Mouse (Mus musculus) midbrain, embryonic 12.5 days (tissue): Measurements from ENCODE around the gene Cyp4f13. TPM values are rescaled to one million over a fixed set of nuclear protein-coding genes. Genes with fewer than 3 reads are reported as not detected.

Source experiments
- ATAC-seq: fragments of 200-750 bp; cut with Nextera tagmentation; 2 replicates; pipeline ENCODE4 v1.8.0; 2017; ENCODE audit warnings: low read depth, moderate TSS enrichment, moderate library complexity; ENCODE audit not compliant: low FRiP score
- H3K27ac ChIP-seq: fragments of 300-500 bp; sonication (generic); replicated peaks from 2 replicates; pipeline ENCODE4 v1.5.1; 2016; ENCODE audit warnings: mild to moderate bottlenecking
- H3K27me3 ChIP-seq: fragments of 300-500 bp; sonication (generic); 2 replicates; pipeline ENCODE4 v1.6.1; 2016; ENCODE audit warnings: mild to moderate bottlenecking
- H3K36me3 ChIP-seq: fragments of 300-500 bp; sonication (generic); 2 replicates; pipeline ENCODE4 v1.6.1; 2016
- H3K4me1 ChIP-seq: fragments of 300-500 bp; sonication (generic); 2 replicates; pipeline ENCODE4 v1.6.1; 2016
- H3K4me2 ChIP-seq: fragments of 300-500 bp; sonication (generic); replicated peaks from 2 replicates; pipeline ENCODE4 v1.6.1; 2016; ENCODE audit warnings: mild to moderate bottlenecking, moderate library complexity
- H3K4me3 ChIP-seq: fragments of 300-500 bp; sonication (generic); 2 replicates; pipeline ENCODE4 v1.5.1; 2016; ENCODE audit warnings: mild to moderate bottlenecking
- H3K9ac ChIP-seq: fragments of 300-500 bp; sonication (generic); replicated peaks from 2 replicates; pipeline ENCODE4 v1.6.1; 2016; ENCODE audit warnings: mild to moderate bottlenecking, moderate library complexity
- H3K9me3 ChIP-seq: fragments of 300-500 bp; sonication (generic); 2 replicates; pipeline ENCODE4 v1.6.1; 2016; ENCODE audit warnings: mild to moderate bottlenecking
- WGBS: fragments of 180-500 bp; shearing (Covaris S2); methylation state at CpG from one replicate; pipeline ENCODE4 v1.1.7; 2016; 5-methylcytosine and 5-hydroxymethylcytosine counted together
- polyA plus RNA-seq: library from polyadenylated mRNA; unstranded; fragments of >200 nt; fragmentation: Nextera tagmentation; extraction: Ambion mirVana; gene quantifications from 2 replicates; pipeline ENCODE4 v1.2.1, GENCODE M21; 2016

Cyp4f13 gene
- polyA plus RNA-seq, 1 experiment from 2014 or later, result 5.5 TPM

- Histone ChIP-seq H3K4me3 (no peak overlapping the region), H3K9ac (no peak overlapping the region), H3K36me3 (no peaks in the 10 kb centered on the region), H3K9me3 (no peaks in the 10 kb centered on the region), H3K27ac (no peak overlapping the region), H3K27me3 (peaks cover 6% of the 10 kb centered on the region; the same call in 1 of the 2 replicates), H3K4me1 (no peaks in the 10 kb centered on the region), H3K4me2 (no peak overlapping the region)
- ATAC-seq, result no peak
- WGBS, result 68% methylated on average over 1 of the region's 1 CpGs
Observed at GRCm38 (mm10) chr17:32901751-32902525, 45.3 kb downstream of the Cyp4f13 start.

- ATAC-seq, result no peak
- no peaks in the 10 kb centered on the region for H3K9me3 ChIP-seq
- 91% methylated on average over 4 of the region's 4 CpGs for WGBS
Observed at GRCm38 (mm10) chr17:32895421-32895820, 51.8 kb downstream of the Cyp4f13 start.

GRCm38 (mm10) chr17:32893901-32894300 lies 53.3 kb downstream of the Cyp4f13 start:
- no peaks in the 10 kb centered on the region for H3K27me3 ChIP-seq
- no peak for ATAC-seq
- 75% methylated on average over 3 of the region's 3 CpGs for WGBS
- H3K36me3 ChIP-seq, result 0 out of 2 replicates have a peak, but pooled peaks cover 3% of the 10 kb centered on the region
- peaks cover 16% of the 10 kb centered on the region for H3K4me1 ChIP-seq
- H3K4me2 ChIP-seq, result no peak overlapping the region
- H3K9me3 ChIP-seq, result no peaks in the 10 kb centered on the region
- no peak overlapping the region for H3K9ac ChIP-seq
- no peak overlapping the region for H3K4me3 ChIP-seq
- no peak overlapping the region for H3K27ac ChIP-seq

More at GRCm38 (mm10) chr17:32895421-32895820, 51.8 kb downstream of the Cyp4f13 start:
- H3K36me3 ChIP-seq, result no peaks in the 10 kb centered on the region
- no peak overlapping the region for H3K4me2 ChIP-seq
- no peaks in the 10 kb centered on the region for H3K27me3 ChIP-seq
- H3K4me1 ChIP-seq, result peaks cover 5% of the 10 kb centered on the region
- no peak overlapping the region for H3K27ac ChIP-seq
- no peak overlapping the region for H3K9ac ChIP-seq
- no peak overlapping the region for H3K4me3 ChIP-seq

GRCm38 (mm10) chr17:32891239-32892180 lies 55.7 kb downstream of the Cyp4f13 start, which contains the start of gene Zfp870:
Zfp870 (minus strand) TSS chr17:32891642.
- Histone ChIP-seq H3K4me2 (peak within 1 kb of the TSS; percentile 78), H3K27ac (peak within 1 kb of the TSS; percentile 82), H3K4me3 (peak within 1 kb of the TSS; percentile 74), H3K27me3 (no peaks in the 10 kb centered on the region), H3K9ac (peak within 1 kb of the TSS; percentile 78), H3K9me3 (no peaks in the 10 kb centered on the region), H3K4me1 (peaks cover 16% of the 10 kb centered on the region), H3K36me3 (peaks cover 3% of the 10 kb centered on the region; the same call in 1 of the 2 replicates)
- ATAC-seq, result peak; percentile 98
- WGBS, result 10% methylated on average over 33 of the region's 33 CpGs

GRCm38 (mm10) chr17:32890852-32891238 lies 56.4 kb downstream of the Cyp4f13 start:
- H3K4me2 ChIP-seq, result peak overlapping the region; percentile 78
- H3K9me3 ChIP-seq, result no peaks in the 10 kb centered on the region
- H3K36me3 ChIP-seq, result peaks cover 3% of the 10 kb centered on the region; the same call in 1 of the 2 replicates
- peak overlapping the region; percentile 78 for H3K9ac ChIP-seq
- H3K27me3 ChIP-seq, result no peaks in the 10 kb centered on the region
- H3K27ac ChIP-seq, result peak overlapping the region; percentile 82
- peak overlapping the region; percentile 74 for H3K4me3 ChIP-seq
- peaks cover 16% of the 10 kb centered on the region for H3K4me1 ChIP-seq
- ATAC-seq, result no peak
- 7% methylated on average over 11 of the region's 11 CpGs for WGBS

DNA sequence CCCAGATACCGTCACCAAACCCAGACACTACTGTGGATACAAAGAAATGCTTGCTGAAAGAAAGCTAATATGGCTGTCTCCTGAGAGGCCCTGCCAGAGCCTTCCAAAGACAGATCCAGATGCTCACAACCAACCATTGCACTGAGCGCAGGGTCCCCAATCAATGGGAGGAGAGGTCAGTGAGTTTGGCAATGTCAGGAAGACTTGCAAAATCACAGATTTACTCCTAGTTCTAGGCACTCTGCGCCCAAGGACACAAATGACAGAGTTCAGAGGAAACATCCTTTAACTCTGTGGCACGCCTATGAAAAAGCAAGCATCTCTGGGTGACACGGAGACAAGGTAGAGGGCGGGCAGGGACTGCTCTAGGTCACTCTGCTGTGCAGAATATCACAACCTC lies 57.6 kb downstream of the Cyp4f13 start:
- no peaks in the 10 kb centered on the region for H3K9me3 ChIP-seq
- H3K4me1 ChIP-seq, result peaks cover 16% of the 10 kb centered on the region
- H3K4me3 ChIP-seq, result no peak overlapping the region
- peak overlapping the region; percentile 78; the same call in 1 of the 2 replicates for H3K4me2 ChIP-seq
- no peak for ATAC-seq
- H3K27ac ChIP-seq, result no peak overlapping the region
- H3K27me3 ChIP-seq, result no peaks in the 10 kb centered on the region
- 95% methylated on average over 6 of the region's 6 CpGs for WGBS
- H3K36me3 ChIP-seq, result peaks cover 14% of the 10 kb centered on the region; the same call in 1 of the 2 replicates
- H3K9ac ChIP-seq, result no peak overlapping the region

DNA sequence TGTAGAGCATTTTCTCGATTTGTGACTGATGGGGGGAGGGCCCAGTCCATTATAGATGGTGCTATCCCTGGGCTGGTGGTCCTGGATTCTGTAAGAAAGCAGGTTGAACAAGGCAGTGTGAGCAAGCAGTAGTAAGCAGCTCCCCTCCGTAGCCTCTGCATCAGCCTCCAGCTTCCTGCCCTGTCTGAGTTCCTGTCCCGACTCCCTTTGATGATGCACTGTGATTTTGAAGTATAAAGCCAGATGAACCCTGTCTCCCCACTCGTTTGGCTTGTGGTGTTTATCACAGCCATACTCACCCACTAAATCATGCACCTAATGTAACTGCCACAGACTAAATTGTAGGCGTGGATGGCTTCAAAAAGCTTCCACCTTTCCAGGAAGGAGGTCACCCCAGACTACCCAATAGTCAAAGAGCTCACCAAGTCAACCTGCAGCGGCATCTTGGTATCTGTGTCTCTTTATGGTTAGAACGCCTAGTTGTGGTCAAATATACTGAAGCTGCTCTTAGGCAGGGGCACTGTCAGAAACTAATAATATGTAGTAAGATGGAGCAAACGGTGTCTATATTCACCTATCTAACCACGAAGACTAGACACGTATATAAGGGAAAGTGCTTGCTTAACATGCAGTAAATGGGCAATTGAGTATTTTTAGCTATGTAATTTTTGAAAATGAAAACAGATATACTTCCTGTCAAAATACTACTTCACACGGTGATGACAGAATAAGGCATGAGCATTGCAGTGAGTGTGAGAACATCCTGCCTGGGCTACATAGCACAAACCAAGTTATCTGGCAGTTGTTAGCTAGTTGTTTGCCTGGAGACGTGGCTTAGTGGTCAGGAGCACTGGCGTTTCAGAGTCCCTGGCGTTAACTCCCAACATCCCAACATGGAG lies 66.6 kb downstream of the Cyp4f13 start:
- Histone ChIP-seq H3K4me3 (no peak overlapping the region), H3K36me3 (peaks cover 56% of the 10 kb centered on the region), H3K27ac (no peak overlapping the region), H3K4me2 (no peak overlapping the region), H3K27me3 (peaks cover 7% of the 10 kb centered on the region; the same call in 1 of the 2 replicates), H3K9me3 (no peaks in the 10 kb centered on the region), H3K9ac (no peak overlapping the region), H3K4me1 (no peaks in the 10 kb centered on the region)
- 92% methylated on average over 14 of the region's 14 CpGs for WGBS
- ATAC-seq, result no peak

- WGBS, result 94% methylated on average over 11 of the region's 11 CpGs
- peaks cover 7% of the 10 kb centered on the region; the same call in 1 of the 2 replicates for H3K27me3 ChIP-seq
- no peak overlapping the region for H3K9ac ChIP-seq
- H3K9me3 ChIP-seq, result no peaks in the 10 kb centered on the region
- ATAC-seq, result no peak
- H3K4me3 ChIP-seq, result no peak overlapping the region
- no peak overlapping the region for H3K27ac ChIP-seq
- H3K4me1 ChIP-seq, result no peaks in the 10 kb centered on the region
- H3K36me3 ChIP-seq, result peaks cover 38% of the 10 kb centered on the region
- no peak overlapping the region for H3K4me2 ChIP-seq
Observed at GRCm38 (mm10) chr17:32878773-32879172, 68.4 kb downstream of the Cyp4f13 start.

- 17% methylated on average over 22 of the region's 22 CpGs for WGBS
- H3K4me2 ChIP-seq, result no peak overlapping the region
- no peaks in the 10 kb centered on the region for H3K4me1 ChIP-seq
- no peak for ATAC-seq
- H3K9me3 ChIP-seq, result no peaks in the 10 kb centered on the region
- peaks cover 7% of the 10 kb centered on the region; the same call in 1 of the 2 replicates for H3K27me3 ChIP-seq
- no peak overlapping the region for H3K9ac ChIP-seq
- H3K27ac ChIP-seq, result no peak overlapping the region
- no peak overlapping the region for H3K4me3 ChIP-seq
- peaks cover 27% of the 10 kb centered on the region for H3K36me3 ChIP-seq
Observed at GRCm38 (mm10) chr17:32877471-32878171, 69.6 kb downstream of the Cyp4f13 start.
